Mouse (Mus musculus) gastrocnemius, postnatal 36 days (tissue): Measurements from ENCODE around the gene Qars. TPM values are rescaled to one million over a fixed set of nuclear protein-coding genes. Genes with fewer than 3 reads are reported as not detected.

Source experiments
- DNase-seq, 2 experiments: peaks; one replicate each; pipeline ENCODE4 v3.0.0; 2022
- intact Hi-C: fragments of 180-260 bp; cut with DNase I; formaldehyde crosslinking; loops from one replicate; pipeline ENCODE4 v1.15.1; 2025
- total RNA-seq, 2 experiments: library from RNA; stranded (reverse); gene quantifications; 2 replicates each; pipeline ENCODE4 v1.2.3; 2021

Qars gene
- total RNA-seq, 2 experiments from 2014 or later: 69.7 to 81.7 TPM

- intact Hi-C loops: no loop called here
- no peak for DNase-seq
Measured at GRCm38 (mm10) chr9:108485301-108485875, 22.1 kb upstream of the Qars start.

GRCm38 (mm10) chr9:108486973-108487530 lies 20.5 kb upstream of the Qars start:
- intact Hi-C loops: no loop called here

GRCm38 (mm10) chr9:108488403-108488802 lies 19.1 kb upstream of the Qars start:
- intact Hi-C loops: no loop called here
- no peak for DNase-seq

More at GRCm38 (mm10) chr9:108486973-108487530, 20.5 kb upstream of the Qars start:
- no peak for DNase-seq

- DNase-seq: no peak
- intact Hi-C loops: no loop called here
Measured at GRCm38 (mm10) chr9:108489215-108489614, 18.3 kb upstream of the Qars start.

- DNase-seq: no peak
- intact Hi-C loops: no loop called here
Measured at GRCm38 (mm10) chr9:108489702-108490558, 17.6 kb upstream of the Qars start.

GRCm38 (mm10) chr9:108490559-108491285 lies 16.8 kb upstream of the Qars start, which contains the start of gene Usp19:
Gene Usp19, plus strand, starts transcription at chr9:108490602.
- DNase-seq: peak; percentile 92 to 95
- intact Hi-C loops: no loop called here

GRCm38 (mm10) chr9:108491286-108491580 lies 16.3 kb upstream of the Qars start:
- intact Hi-C loops: no loop called here
- DNase-seq: no peak

GRCm38 (mm10) chr9:108492043-108492750 lies 15.3 kb upstream of the Qars start:
- DNase-seq: no peak
- intact Hi-C loops: no loop called here

- intact Hi-C loops: no loop called here
- DNase-seq: no peak
Measured at GRCm38 (mm10) chr9:108493246-108493645, 14.3 kb upstream of the Qars start.

GRCm38 (mm10) chr9:108494146-108494825 lies 13.2 kb upstream of the Qars start:
- intact Hi-C loops: no loop called here
- no peak for DNase-seq

GRCm38 (mm10) chr9:108494905-108495304 lies 12.6 kb upstream of the Qars start:
- no peak for DNase-seq
- intact Hi-C loops: no loop called here

- peak in 1 of 2 experiments; percentile 10 for DNase-seq
- intact Hi-C loops: no loop called here
Measured at GRCm38 (mm10) chr9:108499231-108499630, 8.3 kb upstream of the Qars start.

GRCm38 (mm10) chr9:108499943-108500342 lies 7.6 kb upstream of the Qars start:
- peak in 1 of 2 experiments; percentile 11 for DNase-seq
- intact Hi-C loops: no loop called here

GRCm38 (mm10) chr9:108506901-108507300 lies 605 bp upstream of the Qars start:
- DNase-seq: no peak
- intact Hi-C loops: no loop called here

GRCm38 (mm10) chr9:108508776-108509175 lies 1.3 kb downstream of the Qars start:
- DNase-seq: no peak
- intact Hi-C loops: no loop called here

- DNase-seq: peak; percentile 93 to 95
- intact Hi-C loops: loop anchor here (5.0 kb wide), 1 partner anchor 51 kb away; the partner anchor contains the start of genes Dalrd3 and Ndufaf3
Measured at GRCm38 (mm10) chr9:108516380-108517251, 9.1 kb downstream of the Qars start, which contains the start of gene Qrich1. Gene Qrich1, plus strand, starts transcription at chr9:108516806.

GRCm38 (mm10) chr9:108517253-108517930 lies 9.9 kb downstream of the Qars start:
- intact Hi-C loops: loop anchor here (5.0 kb wide), 1 partner anchor 50 kb away; the partner anchor contains the start of genes Dalrd3 and Ndufaf3
- DNase-seq: peak; percentile 76 to 77

- intact Hi-C loops: loop anchor here (5.0 kb wide), 1 partner anchor 49 kb away; the partner anchor contains the start of genes Dalrd3 and Ndufaf3
- no peak for DNase-seq
Measured at GRCm38 (mm10) chr9:108517931-108518332, 10.4 kb downstream of the Qars start.
